Mouse (Mus musculus): ENCODE measurements around the gene Prr23a3.

- no peak for TF ChIP-seq CTCF (IDR thresholded peaks at IDR 0.05; ENCODE audit: extremely low read depth, insufficient read depth, insufficient read length, insufficient replicate concordance)
- no peak for TF ChIP-seq POLR2A (IDR thresholded peaks at IDR 0.05; ENCODE audit: low read depth, low read length)
Observed at GRCm38 (mm10) chr9:98819481-98819880, 45.1 kb upstream of the Prr23a3 start.
